Mouse (Mus musculus): ENCODE data around the gene Rpsa.

- TF ChIP-seq GATA1 (IDR thresholded peaks at IDR 0.05; ENCODE audit: low read length): no peak
- TF ChIP-seq TAL1 (IDR thresholded peaks at IDR 0.05; ENCODE audit: low read length): no peak
Measured at GRCm38 (mm10) chr9:120083158-120083894, 44.2 kb upstream of the Rpsa start.
